Mouse (Mus musculus) heart, adult 9 months (tissue): ENCODE data around the gene Taf6.
"Not testable (repeated sequence)": the region's sequence is repeated elsewhere in the genome, so short reads cannot be mapped to it uniquely, and the experiment has no call there.

Experiments used
- DNase-seq, 2 experiments: peaks; one replicate each; pipeline ENCODE4 v3.0.0; 2022; ENCODE audit warnings: low spot score in 2 of 2

Taf6 gene

DNA sequence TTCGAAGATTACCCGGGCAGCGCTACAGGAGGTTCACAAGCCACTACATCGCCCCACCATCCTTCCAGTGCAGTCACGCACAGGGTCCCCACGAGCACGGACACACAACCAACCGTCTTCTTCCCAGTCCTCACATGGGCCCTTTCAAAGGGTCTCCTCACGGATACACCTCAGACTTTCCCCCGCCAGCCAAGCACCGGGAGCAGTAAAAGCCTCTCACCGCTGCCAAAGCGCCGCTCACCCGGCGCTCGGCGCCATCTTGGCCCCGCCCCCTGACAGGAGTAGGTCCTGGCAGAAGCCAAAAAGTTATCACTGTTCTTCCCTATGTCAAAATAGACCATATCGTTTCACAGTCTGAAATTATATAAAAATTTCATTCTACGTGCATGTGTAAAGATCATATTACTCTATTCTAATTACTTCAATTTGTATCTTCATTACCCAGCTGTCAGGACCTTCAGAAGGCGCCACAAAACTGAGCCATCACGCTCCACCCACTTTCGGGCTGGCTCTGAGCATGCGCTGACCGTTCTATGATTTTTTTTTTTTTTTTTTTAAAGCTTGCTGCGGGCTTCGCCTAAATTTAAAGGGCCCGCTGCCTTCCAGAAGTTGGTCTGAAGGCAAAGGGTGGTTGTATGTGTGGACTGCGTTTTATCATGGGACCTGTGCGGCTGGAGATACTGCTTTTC lies at the start of gene Taf6, which contains the start of gene Cnpy4:
Taf6 (minus strand) TSS at position 502 of the 689 bp plus-strand sequence.
Cnpy4 (plus strand) TSS at position 536 of the 689 bp plus-strand sequence.
- peak; percentile 85 to 88 for DNase-seq

GRCm38 (mm10) chr5:138234224-138234623 lies 47.0 kb upstream of the Taf6 start:
- DNase-seq: no peak

DNA sequence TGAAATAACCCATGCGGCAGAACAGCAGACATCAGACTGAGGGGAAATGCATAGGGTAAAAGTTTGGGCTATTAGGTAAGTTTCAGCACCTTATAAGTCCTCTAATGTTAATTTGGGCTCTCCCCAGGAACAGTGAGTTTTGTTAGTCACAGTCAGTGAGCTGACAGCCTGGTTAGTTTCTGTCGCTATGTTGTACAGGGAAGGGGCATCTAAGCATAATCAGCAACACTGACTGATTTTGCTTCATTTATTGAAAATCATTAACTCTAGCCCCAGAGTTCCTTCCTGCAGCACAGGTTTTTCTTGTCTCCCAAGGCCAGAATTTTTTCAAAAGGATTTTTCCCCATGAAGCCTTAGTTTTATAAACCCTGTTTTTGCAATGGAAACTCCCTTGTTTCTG lies 46.5 kb upstream of the Taf6 start:
- DNase-seq: no peak

DNA sequence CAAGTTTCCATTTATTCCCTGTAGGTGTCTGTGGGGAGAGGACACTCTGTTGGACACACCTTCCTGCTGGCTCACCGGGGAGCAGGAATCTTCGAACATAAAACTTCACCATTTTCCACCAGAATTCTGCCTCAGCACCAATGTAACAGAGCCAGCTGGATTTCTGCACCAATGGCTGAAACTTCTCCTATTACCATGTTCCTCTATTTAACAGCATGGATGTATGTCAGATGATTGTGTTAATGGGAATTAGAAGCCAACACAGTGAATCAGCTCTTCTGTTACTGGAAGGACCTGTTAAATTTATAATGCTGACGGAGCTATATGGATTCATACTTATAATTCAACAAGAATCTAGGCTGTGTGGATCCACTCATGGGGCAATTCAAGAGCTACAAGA lies 42.3 kb upstream of the Taf6 start:
- no peak for DNase-seq

DNA sequence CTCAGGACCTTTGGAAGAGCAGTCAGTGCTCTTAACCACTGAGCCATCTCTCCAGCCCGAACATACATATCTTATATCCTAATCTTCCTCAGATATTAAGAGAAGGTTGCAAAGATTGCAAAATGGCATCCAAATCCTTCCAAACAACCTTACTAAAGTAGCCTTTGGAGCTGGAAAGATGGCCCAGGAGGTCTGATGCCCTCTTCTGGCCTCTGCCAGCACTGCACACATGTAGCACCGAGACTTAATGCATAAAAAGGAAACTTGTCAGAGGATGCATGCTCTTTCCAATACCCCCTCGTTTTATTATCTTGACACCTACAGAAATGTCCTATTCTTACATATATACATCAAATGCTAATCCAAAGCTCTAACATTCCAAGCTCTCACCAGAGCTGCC lies 40.8 kb upstream of the Taf6 start:
- DNase-seq: no peak

GRCm38 (mm10) chr5:138227367-138227766 lies 40.1 kb upstream of the Taf6 start:
- DNase-seq: peak in 1 of 2 experiments; percentile 43

- no peak for DNase-seq
Observed at GRCm38 (mm10) chr5:138226491-138226890, 39.2 kb upstream of the Taf6 start.

DNA sequence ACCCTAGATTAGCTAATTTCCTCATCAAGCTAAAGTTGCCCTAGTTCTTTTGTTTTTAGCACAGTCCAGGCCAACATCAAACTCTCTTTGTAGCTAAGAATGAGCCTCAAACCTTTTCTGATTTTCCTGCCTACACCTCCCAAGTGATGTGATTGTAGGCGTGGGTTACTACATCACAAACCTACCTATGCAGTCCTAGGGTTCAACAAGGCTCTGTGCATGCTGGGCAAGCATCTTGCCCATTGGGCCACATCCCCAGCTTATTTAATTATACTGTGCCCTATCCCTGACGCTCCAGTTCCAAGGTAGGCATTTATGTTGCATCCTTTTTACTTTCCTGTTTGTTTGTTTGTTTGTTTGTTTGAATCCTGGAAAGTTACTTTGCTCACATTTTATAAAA lies 38.4 kb upstream of the Taf6 start, which contains the start of gene Nxpe5:
Nxpe5 (plus strand) TSS at position 199 of the 400 bp plus-strand sequence.
- no peak for DNase-seq

- DNase-seq: no peak
Observed at GRCm38 (mm10) chr5:138223287-138223686, 36.0 kb upstream of the Taf6 start.

- peak; percentile 61 to 68 for DNase-seq
Observed at GRCm38 (mm10) chr5:138222111-138222510, 34.9 kb upstream of the Taf6 start.

GRCm38 (mm10) chr5:138219864-138220263 lies 32.6 kb upstream of the Taf6 start:
- no peak for DNase-seq

- not testable (repeated sequence) for DNase-seq
Observed at GRCm38 (mm10) chr5:138216632-138217031, 29.4 kb upstream of the Taf6 start.

GRCm38 (mm10) chr5:138207873-138208272 lies 20.6 kb upstream of the Taf6 start:
- DNase-seq: no peak

- DNase-seq: no peak
Observed at GRCm38 (mm10) chr5:138207253-138207652, 20.0 kb upstream of the Taf6 start.

- no peak for DNase-seq
Observed at GRCm38 (mm10) chr5:138202086-138202485, 14.8 kb upstream of the Taf6 start.

DNA sequence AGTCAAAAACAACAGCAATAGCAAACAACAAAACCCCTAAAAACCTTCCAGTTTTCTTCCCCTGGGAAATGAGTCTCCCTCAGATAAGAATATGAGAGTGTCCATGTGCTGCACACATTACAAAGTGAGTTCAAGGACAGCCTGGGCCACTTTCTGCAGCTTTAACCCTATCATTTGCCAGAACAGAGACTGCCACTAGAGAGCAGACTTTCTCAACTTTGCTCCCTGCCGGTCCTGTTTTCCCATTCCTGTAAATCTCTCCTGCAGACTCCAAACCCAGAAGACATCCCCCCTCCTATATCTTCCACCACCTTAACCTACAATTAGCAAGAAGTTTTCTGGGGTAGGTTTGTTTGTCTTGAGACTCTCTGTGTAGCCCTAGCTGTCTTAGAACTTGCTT lies 12.3 kb upstream of the Taf6 start:
- DNase-seq: no peak

DNA sequence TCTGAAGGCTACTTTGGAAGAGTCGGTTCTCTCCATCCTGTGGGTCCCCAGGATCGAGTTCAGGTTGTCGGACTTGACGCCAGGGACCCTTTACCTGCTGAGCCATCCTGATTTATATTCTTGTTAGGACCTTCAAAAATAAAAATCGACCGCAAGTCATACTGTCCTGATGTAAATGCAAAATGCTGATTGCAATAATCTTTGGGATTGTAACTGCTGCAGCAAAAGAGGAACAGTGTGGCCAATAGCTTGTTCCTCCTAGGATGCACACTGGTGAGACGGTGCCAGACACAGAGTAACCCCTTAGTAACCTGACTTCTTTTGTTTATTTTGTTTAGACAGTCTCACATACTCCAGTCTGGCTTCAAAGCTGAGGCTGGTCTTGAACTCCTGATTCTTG lies 8.2 kb upstream of the Taf6 start:
- no peak for DNase-seq

GRCm38 (mm10) chr5:138194755-138195345 lies 7.6 kb upstream of the Taf6 start:
- peak; percentile 24 for DNase-seq

GRCm38 (mm10) chr5:138193771-138194727 lies 6.8 kb upstream of the Taf6 start, which contains the start of gene Mblac1:
Gene Mblac1 (plus strand): TSS chr5:138194314.
- DNase-seq: peak; percentile 83 to 91

DNA sequence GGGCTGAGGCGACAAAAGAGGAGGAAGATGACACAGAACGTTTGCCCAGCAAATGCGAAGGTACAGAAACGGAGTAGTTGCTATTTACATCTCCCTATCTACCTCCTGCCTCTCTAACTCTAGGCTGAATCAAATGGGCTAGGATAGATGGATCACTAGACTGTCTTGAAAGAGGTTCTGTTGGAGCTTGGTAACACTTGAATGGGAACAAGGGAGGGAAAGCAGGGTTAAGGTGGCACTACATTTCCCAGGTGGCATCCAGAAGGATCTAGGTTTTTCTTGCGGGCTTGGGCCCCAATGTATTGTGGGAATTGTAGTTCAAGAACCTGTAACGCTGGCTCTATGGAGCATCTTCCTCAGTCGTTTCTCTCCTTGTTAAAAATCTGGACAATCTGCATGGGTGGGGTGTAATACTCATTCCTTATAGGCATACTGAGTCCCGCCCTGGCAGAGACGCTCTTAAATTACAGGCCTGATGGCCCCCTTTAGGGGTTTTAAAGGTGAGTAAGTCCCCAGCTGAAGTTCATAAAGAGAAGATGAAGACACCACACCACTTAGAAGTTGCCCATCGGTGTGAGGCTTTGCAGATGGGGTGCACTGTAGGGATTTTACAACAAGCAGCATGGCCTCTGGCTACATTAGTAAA lies 533 bp upstream of the Taf6 start:
- DNase-seq: peak; percentile 75 to 85

GRCm38 (mm10) chr5:138173217-138173616 lies 14.0 kb downstream of the Taf6 start:
- no peak for DNase-seq
